Mouse (Mus musculus) retina, embryonic 14.5 days (tissue): Measurements from ENCODE around the gene Mrps30.
"Not testable (repeated sequence)": the region's sequence is repeated elsewhere in the genome, so short reads cannot be mapped to it uniquely, and the experiment has no call there.

Experiments used
- DNase-seq: peaks from one replicate; pipeline ENCODE4 v3.0.0-alpha.2; 2015; ENCODE audit warnings: low spot score

Mrps30 gene

DNA sequence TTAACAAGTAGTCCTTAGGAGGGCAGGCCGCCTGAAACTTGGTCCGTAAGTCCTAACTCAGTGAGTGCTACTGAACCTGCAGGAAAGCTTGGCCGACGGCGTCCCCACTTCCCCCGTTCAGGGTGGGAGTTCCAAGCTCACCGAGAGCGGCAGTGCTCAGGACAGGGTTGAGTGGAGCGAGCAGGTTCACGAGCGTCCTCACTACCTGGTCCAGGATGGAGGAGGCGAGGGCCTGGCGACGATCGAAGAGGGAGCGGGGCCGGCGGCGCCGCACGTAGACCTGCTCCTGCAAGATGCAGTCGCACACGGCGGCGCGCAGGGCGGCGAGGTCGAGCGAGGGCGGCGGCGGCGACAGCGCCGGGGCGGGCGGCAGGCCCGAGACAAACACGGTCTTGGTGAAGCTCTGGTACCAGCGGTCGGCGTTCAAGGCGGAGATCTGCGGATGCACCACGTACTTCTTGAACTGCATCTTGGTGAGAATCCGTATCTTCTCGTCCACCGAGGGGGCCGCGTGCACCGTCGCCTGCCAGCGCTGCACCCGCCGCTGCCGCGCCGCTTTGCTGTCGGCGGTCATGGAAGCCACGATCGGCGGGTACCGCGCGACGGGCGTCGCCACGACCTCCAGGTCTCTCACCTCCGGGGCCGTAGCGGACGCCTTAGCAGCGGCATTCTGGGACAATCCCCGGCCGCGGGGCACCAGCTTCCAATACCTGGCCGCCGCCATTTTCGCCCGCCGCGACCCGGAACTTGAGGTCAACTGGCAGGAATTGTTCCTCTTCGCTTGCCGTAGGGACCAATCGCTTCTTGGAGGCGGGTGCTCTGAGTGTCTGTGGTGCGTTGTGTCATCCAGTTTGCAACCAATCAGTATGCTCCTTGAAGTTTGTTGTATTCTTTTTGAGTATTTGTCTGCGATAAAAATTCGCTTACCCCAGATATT is at the start of gene Mrps30, which contains the start of gene B430218F22Rik:
Mrps30 (minus strand) TSS at position 742 of the 937 bp plus-strand sequence.
B430218F22Rik (plus strand) TSS at position 120 of the 937 bp plus-strand sequence.
- peak; percentile 92 for DNase-seq

DNA sequence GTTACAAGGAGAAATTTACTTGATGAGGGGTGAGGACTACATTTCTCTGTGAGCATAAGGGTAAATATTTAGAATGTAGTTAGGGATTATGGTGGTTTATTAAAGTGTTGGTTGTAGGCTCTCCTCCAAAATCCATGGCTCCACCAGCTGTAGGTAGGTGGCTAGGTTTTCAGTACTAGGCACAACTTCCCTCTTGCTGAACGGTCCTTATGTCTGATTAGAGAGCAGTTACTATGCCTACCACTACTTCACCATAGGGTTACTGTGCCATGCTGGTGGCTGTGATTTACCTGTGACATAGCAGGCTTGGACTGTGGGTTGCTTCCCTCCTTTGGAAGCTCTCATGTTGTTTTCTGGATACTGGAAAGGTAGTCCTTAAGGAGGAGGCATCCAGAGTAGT is 33.8 kb upstream of the Mrps30 start:
- no peak for DNase-seq

DNA sequence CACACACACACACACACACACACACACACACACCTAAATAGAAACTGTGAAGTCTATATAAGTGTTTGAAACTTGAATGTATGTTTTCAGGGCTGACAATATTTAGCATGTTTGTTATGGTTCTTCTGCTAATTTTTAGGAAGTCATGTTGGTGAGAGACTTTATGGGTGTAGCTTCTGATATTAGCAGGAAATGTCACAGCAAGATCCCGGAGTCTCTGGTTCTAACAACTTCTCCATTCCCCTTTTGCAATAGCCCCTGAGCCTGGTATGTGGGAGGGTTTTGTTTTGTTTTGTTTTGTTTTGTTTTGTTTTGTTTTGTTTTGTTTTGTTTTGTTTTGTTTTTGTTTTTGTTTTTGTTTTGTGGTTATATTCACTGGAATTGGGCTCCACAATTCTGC is 33.4 kb upstream of the Mrps30 start:
- DNase-seq = no peak

DNA sequence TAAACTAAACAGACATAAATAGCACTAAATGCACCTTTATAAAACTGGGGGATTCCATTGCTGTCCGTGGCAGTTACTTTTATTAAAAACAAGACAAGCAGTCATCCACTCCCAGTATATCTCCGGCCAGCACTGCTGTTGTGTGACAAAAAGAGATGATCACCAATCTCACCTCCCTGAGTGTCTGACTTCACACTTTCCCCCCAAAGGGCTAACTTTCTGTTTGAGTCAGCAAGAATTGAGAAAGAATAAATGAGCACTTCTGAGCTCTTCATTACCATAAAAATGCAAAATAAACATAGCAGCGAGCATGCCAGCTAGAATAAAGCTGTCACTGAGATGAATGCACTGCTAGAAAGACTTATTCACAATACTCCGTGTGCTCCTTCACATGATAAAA is 31.1 kb upstream of the Mrps30 start:
- DNase-seq = no peak

DNA sequence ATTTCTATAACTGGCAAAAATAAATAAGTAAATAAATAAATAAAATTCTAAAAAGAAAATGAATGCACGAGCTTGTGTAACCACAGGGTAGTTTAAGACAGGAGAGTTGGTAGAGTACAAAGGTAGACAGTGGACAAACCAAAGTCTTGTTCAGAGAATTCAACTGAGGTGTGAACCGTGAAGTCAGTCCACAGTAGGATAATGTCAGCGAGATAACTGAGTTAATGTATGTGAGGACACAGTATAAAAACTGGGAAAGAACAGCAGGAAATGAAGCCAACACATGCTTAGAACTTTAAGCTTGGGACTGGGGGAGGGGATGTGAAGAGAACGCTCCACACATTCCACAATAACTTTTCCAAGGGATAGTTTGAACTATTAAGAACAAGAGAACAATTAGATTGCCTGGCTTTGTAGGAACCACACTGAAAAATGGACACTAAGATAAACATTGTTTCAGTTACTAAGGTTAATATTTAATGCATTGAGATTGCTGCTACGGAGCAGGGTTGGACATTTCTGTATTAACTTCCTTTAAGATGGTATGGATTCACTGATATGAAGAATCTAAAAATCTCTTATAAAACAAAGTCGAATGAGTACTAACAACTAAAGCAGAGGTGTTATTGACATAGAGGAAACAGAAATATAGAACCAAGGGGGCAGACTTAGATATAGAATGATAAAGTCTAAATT is 24.4 kb upstream of the Mrps30 start:
- no peak for DNase-seq

DNA sequence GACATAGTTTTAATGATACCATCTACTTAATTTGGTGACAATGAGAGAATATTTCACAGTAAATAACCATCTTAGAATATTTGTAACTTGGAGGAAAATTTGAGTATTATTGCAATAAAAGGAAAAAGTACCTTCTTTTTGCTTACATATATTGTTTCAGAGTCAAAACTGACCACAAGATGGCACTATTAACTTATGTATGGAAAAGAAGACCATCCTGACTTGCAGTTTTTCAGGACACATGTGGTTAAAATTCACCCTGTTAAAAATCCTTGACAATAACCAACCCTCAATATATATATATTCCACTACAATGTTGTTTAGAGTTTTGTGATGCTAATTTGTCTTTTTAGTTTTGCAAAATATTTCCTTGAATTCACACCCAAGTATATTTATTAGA is 16.5 kb upstream of the Mrps30 start:
- DNase-seq = peak; percentile 83

DNA sequence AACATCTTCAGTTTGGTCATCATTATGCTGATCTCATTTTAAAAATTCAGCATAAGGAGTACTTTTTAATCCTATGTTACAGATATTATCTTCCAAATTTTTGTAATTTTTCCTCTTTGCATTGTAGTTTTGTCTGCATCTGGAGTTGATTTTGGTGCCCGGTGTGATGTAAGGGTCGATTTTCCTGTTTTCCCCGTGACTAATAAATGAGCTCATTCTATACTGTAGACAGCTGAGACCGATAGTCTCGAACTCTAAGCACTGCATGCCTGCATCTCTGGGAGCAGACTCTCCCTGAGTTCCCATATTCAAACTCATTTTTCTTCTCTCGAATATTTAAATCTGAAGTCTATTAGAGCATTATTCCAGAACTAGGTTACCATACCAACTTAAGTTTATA is 13.3 kb upstream of the Mrps30 start:
- no peak for DNase-seq

DNA sequence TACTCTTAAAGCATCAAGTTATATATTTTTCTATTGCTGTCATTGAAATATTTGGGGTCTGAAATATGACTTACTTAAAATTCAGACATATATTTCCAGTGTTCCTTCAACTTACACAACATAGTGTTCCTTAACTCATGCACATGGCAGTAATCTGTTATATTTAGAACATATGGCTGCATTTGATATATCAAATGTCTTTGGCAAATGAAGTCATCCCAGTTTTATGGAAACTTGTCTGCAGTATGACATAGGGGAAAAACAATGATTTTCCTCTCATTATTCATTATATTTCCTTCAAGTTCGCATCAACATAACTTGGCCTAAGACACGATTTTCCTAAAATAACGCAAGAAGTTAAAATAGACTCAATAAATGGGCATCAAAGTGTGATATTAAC is 8.8 kb upstream of the Mrps30 start:
- DNase-seq = no peak

DNA sequence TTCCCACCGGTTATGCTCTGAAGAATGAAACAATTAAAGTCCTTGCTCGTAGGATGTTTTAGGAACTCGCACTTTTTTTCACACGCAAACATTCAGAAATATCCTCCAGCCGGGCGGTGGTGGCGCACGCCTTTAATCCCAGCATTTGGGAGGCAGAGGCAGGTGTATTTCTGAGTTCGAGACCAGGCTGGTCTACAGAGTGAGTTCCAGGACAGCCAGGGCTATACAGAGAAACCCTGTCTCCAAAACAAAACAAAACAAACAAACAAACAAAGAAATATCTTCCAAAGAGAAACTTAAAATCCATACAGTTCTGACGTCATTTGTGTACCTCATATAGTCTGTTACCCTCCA is 373 bp upstream of the Mrps30 start:
- DNase-seq = not testable (repeated sequence)

DNA sequence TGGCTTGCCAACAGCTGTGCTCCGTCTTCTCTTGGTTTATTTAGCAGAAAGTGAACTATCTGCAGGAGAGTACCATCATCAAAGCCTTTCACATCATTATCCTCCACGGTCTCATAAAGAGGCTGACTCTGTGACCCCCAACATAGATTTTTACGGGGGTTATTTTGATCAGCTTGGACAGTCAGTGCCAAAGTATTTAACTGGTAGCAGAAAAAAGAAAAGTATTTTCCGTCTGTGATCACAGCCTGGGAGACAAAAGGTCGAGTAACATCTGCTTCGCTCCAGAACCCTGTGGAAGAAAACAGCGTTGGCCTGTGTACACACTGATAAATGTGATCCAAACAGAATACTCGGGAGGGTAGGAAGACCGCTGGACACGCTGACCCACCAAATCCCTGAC is 6.7 kb downstream of the Mrps30 start:
- no peak for DNase-seq

DNA sequence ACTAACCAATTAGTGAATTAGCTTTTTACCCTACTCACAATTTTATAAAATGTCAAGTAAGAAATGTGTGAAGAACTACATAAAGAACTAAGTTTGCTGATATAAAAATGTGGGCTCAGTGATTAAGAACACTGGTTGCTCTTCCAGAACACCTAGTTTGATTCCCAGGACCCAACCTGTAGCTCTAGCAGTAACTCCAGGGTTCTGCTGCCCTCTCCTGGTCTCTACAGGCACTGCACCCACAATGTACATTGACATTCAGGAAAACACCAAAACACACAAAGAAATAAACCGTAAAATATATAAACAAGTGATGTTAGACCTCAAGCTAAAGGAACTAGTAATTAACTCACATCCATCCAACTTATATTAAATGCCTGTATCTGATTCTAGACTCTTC is 7.9 kb downstream of the Mrps30 start:
- DNase-seq = peak; percentile 73

DNA sequence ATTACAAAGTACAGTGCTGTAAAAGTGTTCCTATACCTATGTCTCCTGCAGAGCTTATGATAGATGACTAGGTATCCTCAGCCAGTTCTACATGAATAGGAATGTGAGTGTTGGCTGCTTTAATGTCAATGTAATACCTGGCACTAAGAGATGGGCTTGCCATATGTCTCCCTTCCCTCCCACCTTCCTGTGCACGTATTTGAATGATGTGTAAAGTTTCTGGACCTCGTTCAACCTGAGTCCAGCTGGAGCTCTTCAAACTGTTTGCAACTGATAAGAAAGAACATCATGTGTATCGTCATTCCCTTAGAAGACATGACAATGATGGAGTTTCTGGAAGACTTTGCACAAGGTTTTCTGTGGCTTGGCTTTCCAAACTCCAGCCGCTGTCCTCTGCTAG is 14.2 kb downstream of the Mrps30 start:
- no peak for DNase-seq

DNA sequence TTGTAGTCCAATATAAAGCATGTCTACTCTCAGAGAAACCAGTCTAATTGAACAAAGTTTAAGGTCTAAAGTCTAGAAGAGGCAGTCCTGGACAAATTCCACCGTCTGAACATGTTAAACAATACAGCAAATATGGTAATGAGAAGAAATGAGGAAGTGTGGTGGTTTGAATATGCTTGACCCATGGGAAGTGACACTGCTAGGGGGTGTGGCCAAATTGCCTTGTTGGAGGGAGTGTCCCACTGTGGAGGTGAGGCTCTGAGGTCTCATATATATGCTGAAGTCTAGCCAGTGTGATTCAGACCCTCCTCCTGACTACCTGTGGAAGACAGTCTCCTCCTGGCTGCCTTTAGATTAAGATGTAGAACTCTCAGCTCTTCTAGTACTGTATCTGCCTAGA is 21.3 kb downstream of the Mrps30 start:
- no peak for DNase-seq

DNA sequence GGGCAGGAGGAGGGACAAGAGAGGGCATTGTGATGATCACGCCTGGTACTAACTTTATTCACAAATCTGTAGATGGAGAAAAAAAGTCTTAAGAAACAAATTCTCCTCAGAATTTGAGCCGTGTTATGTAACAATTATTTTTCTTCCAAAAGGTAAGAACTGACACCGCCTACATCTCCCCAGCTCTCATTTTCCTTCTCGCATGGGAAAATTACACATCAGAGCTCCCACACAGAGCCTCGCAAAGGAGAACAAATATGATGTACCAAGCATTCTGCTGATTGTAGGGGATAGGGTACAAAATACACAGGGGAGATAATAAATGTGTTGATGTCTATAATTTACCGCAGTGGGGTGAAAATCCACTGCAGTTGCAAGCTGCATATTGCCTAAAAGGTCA is 23.7 kb downstream of the Mrps30 start:
- DNase-seq = no peak

DNA sequence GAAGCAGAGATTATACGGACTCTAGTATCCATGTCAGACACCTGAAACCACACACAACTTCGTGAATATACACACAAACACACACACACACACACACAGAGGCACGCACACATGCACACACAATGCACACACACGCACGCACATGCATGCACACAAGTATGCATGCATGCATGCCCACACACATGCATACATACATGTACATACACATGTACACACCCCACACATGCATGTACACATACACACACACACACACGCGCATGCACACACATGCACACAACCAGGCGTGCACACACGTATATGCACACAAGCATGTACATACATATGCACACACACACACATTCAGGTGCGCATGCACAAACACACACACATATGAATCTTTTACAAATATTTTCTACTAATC is 36.2 kb downstream of the Mrps30 start:
- DNase-seq = no peak

DNA sequence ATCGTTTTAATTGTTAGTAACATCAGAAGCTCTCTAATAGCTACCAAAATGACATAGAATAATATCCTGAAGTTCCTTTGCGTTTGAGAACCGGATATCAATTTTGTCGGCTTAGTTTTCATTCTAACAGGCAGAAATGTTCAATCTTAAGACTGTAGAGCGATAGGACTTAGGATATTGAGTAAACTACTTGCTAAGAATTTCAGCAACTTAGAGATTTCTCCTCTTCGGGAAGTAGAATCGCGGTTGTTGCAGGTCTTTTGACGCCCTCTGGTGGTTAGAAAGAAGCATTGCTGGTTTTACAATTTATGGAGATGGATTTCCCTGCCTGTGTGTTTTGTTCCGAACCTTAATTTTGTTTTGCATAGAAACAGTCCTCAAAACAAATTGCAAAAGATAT is 36.8 kb downstream of the Mrps30 start:
- peak; percentile 81 for DNase-seq
